ENCODE assay signal across 11 mouse cellular contexts in genomic region chr1:161040426-161040770, GRCm38 (mm10). TPM values are rescaled to one million over a fixed set of nuclear protein-coding genes. Genes with fewer than 3 reads are reported as not detected.
A peak's percentile ranks its signal among the peaks of the same experiment; 100 is the strongest.
DNase-seq lines count a peak whose midpoint lies in the region; ATAC-seq and TF ChIP-seq lines count a peak whose summit lies in the region.
"Had no signal": no experiment of that assay in that cellular context is flagged by ENCODE, and none has a peak within 500 bp of the region (broad histone marks: within the 10 kb centered on the region; RNA-seq: fewer than 3 reads in every experiment).

No protein-coding gene starts in this region.

- TF ChIP-seq CTCF in intestine, postnatal 0 days (IDR thresholded peaks at IDR 0.05; ENCODE audit: low read depth): no peak
- no peak for TF ChIP-seq CTCF in MEL (IDR thresholded peaks at IDR 0.05 in 2 of 3, conservative IDR thresholded peaks at IDR 0.05 in 1 of 3; ENCODE audit: control insufficient read depth in 1 of 3, insufficient read depth in 1 of 3, low read depth in 2 of 3, low read length in 3 of 3, poor library complexity in 1 of 3, severe bottlenecking in 1 of 3)

- ATAC-seq in intestine, embryonic 14.5 days (replicated peaks; ENCODE audit: low FRiP score, low TSS enrichment, low read depth): peak; percentile 9
- ATAC-seq in intestine, postnatal 0 days: no peak
- ATAC-seq in liver, embryonic 15.5 days (ENCODE audit: insufficient read depth): no peak
- no peak for ATAC-seq in frontal cortex, adult (ENCODE audit: low TSS enrichment)

- peaks cover 24% of the 10 kb centered on the region for H3K79me2 ChIP-seq in MEL (ENCODE audit: control insufficient read depth, insufficient read depth, low read length, poor library complexity)

- TF ChIP-seq POLR2A in MEL (IDR thresholded peaks at IDR 0.05; ENCODE audit: control insufficient read depth in 1 of 2, insufficient read depth in 1 of 2, low read depth in 1 of 2, low read length in 2 of 2, poor library complexity in 1 of 2): no peak

- intact Hi-C loops in gastrocnemius, postnatal 36 days (cut with DNase I): no loop called here

- no peak for TF ChIP-seq RAD21 in MEL (IDR thresholded peaks at IDR 0.05; ENCODE audit: low read depth, low read length)

- TF ChIP-seq EP300 in MEL (IDR thresholded peaks at IDR 0.05; ENCODE audit: low read depth in 1 of 2, low read length in 2 of 2): no peak

- peaks cover 50% of the 10 kb centered on the region for H3K36me3 ChIP-seq in intestine, embryonic 14.5 days (ENCODE audit: control insufficient read depth, insufficient read depth, low read length)
- peaks cover 25% of the 10 kb centered on the region for H3K36me3 ChIP-seq in intestine, postnatal 0 days (ENCODE audit: control insufficient read depth, insufficient read depth)
- peaks cover 2 to 27% of the 10 kb centered on the region in 2 experiments for H3K36me3 ChIP-seq in MEL (ENCODE audit: control insufficient read depth in 1 of 2, insufficient read depth in 2 of 2, low read length in 2 of 2)
- peaks cover 71% of the 10 kb centered on the region for H3K36me3 ChIP-seq in liver, embryonic 15.5 days (replicated peaks)

- no peak overlapping the region for H3K9ac ChIP-seq in intestine, embryonic 14.5 days (ENCODE audit: low read length)
- no peak overlapping the region for H3K9ac ChIP-seq in intestine, postnatal 0 days (ENCODE audit: low read depth, low read length)
- H3K9ac ChIP-seq in MEL (ENCODE audit: control insufficient read depth, low read depth, low read length, poor library complexity, severe bottlenecking): peak overlapping the region; percentile 7; the same call in 1 of the 2 replicates
- no peak overlapping the region for H3K9ac ChIP-seq in liver, embryonic 15.5 days

- H3K27ac ChIP-seq in intestine, embryonic 14.5 days (ENCODE audit: low read depth): peak overlapping the region; percentile 18; the same call in 1 of the 2 replicates
- H3K27ac ChIP-seq in intestine, postnatal 0 days (ENCODE audit: low read depth, low read length): no peak overlapping the region
- peak overlapping the region; percentile 67 for H3K27ac ChIP-seq in MEL (ENCODE audit: control insufficient read depth, low read depth, low read length)
- H3K27ac ChIP-seq in liver, embryonic 15.5 days (replicated peaks): peak overlapping the region; percentile 35

- no peak for DNase-seq in intestine, embryonic 14.5 days (ENCODE audit: low spot score)
- DNase-seq in MEL (ENCODE audit: low read depth, low spot score): peak; percentile 89
- DNase-seq in forelimb bud, embryonic 11.5 days (ENCODE audit: low read depth, low spot score): peak; percentile 29
- no peak for DNase-seq in T-cell, adult 2 months (ENCODE audit: low spot score)
- DNase-seq in gastrocnemius, postnatal 36 days: no peak
- DNase-seq: cerebellum, postnatal 25 days; gastrocnemius, postnatal 14 days; layer of hippocampus, postnatal 36 days had no signal

- no peak overlapping the region for H3K4me3 ChIP-seq in intestine, embryonic 14.5 days (ENCODE audit: low read depth, low read length)
- H3K4me3 ChIP-seq in intestine, postnatal 0 days (ENCODE audit: low read depth, low read length): no peak overlapping the region
- H3K4me3 ChIP-seq in MEL (ENCODE audit: control insufficient read depth in 1 of 2, insufficient read depth in 1 of 2, low read depth in 2 of 2, low read length in 2 of 2): no peak overlapping the region
- H3K4me3 ChIP-seq in liver, embryonic 15.5 days (replicated peaks): no peak overlapping the region

- H3K27me3 ChIP-seq in intestine, embryonic 14.5 days (replicated peaks; ENCODE audit: control insufficient read depth, insufficient read depth, low read length): no peaks in the 10 kb centered on the region
- no peaks in the 10 kb centered on the region for H3K27me3 ChIP-seq in intestine, postnatal 0 days (replicated peaks; ENCODE audit: control insufficient read depth, insufficient read depth, low read length)
- no peaks in the 10 kb centered on the region for H3K27me3 ChIP-seq in MEL (ENCODE audit: control insufficient read depth in 1 of 2, insufficient read depth in 2 of 2, low read length in 2 of 2)
- no peaks in the 10 kb centered on the region for H3K27me3 ChIP-seq in liver, embryonic 15.5 days

- no peak overlapping the region for H3K4me2 ChIP-seq in intestine, embryonic 14.5 days (ENCODE audit: low read length)
- H3K4me2 ChIP-seq in intestine, postnatal 0 days (replicated peaks; ENCODE audit: low read depth): no peak overlapping the region
- no peak overlapping the region for H3K4me2 ChIP-seq in liver, embryonic 15.5 days

- no peaks in the 10 kb centered on the region for H3K4me1 ChIP-seq in intestine, embryonic 14.5 days (replicated peaks; ENCODE audit: control insufficient read depth, insufficient read depth, low read length)
- no peaks in the 10 kb centered on the region for H3K4me1 ChIP-seq in intestine, postnatal 0 days (replicated peaks; ENCODE audit: control insufficient read depth, insufficient read depth, low read length)
- H3K4me1 ChIP-seq in MEL (ENCODE audit: control insufficient read depth in 1 of 2, insufficient read depth in 2 of 2, low read length in 2 of 2): 0 out of 4 replicates have a peak, but pooled peaks cover 0 to 2% of the 10 kb centered on the region in 2 experiments
- H3K4me1 ChIP-seq in liver, embryonic 15.5 days (replicated peaks): peaks cover 27% of the 10 kb centered on the region; the same call in 1 of the 2 replicates

- H3K9me3 ChIP-seq in intestine, embryonic 14.5 days (ENCODE audit: control insufficient read depth, low read length): no peaks in the 10 kb centered on the region
- H3K9me3 ChIP-seq in intestine, postnatal 0 days (ENCODE audit: control insufficient read depth): no peaks in the 10 kb centered on the region
- H3K9me3 ChIP-seq in MEL (replicated peaks; ENCODE audit: insufficient read depth, low read length): no peaks in the 10 kb centered on the region
- no peaks in the 10 kb centered on the region for H3K9me3 ChIP-seq in liver, embryonic 15.5 days (replicated peaks)

- WGBS in intestine, embryonic 14.5 days: 53% methylated on average over 1 of the region's 1 CpGs
- WGBS in intestine, postnatal 0 days: 45% methylated on average over 1 of the region's 1 CpGs
- WGBS in liver, embryonic 15.5 days (ENCODE audit: insufficient replicate concordance): 65% methylated on average over 1 of the region's 1 CpGs

TF ChIP-seq in MEL, 35 proteins besides CTCF, POLR2A, EP300 and RAD21:
- TF ChIP-seq RCOR1 (IDR thresholded peaks at IDR 0.05; ENCODE audit: low read depth, low read length) (no peak), BHLHE40 (IDR thresholded peaks at IDR 0.05; ENCODE audit: borderline replicate concordance, low read depth, low read length) (no peak), TCF12 (IDR thresholded peaks at IDR 0.05; ENCODE audit: low read depth, low read length) (no peak), SMC3 (IDR thresholded peaks at IDR 0.05; ENCODE audit: low read depth, low read length) (no peak), CHD1 (IDR thresholded peaks at IDR 0.05; ENCODE audit: low read depth, low read length) (no peak), TAL1 (IDR thresholded peaks at IDR 0.05; ENCODE audit: low read length) (no peak), KAT2A (conservative IDR thresholded peaks at IDR 0.05; ENCODE audit: low read depth, low read length) (no peak), NELFE (IDR thresholded peaks at IDR 0.05; ENCODE audit: low read depth, low read length) (no peak), UBTF (IDR thresholded peaks at IDR 0.05; ENCODE audit: borderline replicate concordance, insufficient read depth, low read depth, low read length) (no peak), GABPA (IDR thresholded peaks at IDR 0.05; ENCODE audit: low read depth, low read length) (no peak), USF2 (IDR thresholded peaks at IDR 0.05; ENCODE audit: borderline replicate concordance in 1 of 2, insufficient read depth in 1 of 2, low read depth in 1 of 2, low read length in 2 of 2) (no peak), MAZ (IDR thresholded peaks at IDR 0.05; ENCODE audit: low read depth, low read length) (no peak)
TF ChIP-seq in MEL: peak in this region for 0.

RNA-seq across cellular contexts. Expression of gene Zbtb37, which starts 5.7 kb away (rescaled TPM):
- 6.6 and 8.1 TPM in 2 replicates for polyA plus RNA-seq in intestine, embryonic 14.5 days (2014; fragmentation: Nextera tagmentation; extraction: Ambion mirVana)
- polyA plus RNA-seq in intestine, postnatal 0 days (2015; fragmentation: Nextera tagmentation; extraction: Ambion mirVana): 2.0 and 4.0 TPM in 2 replicates
- total RNA-seq in MEL (2012; rRNA removed): 5.2 and 5.7 TPM in 2 replicates
- polyA plus RNA-seq in MEL (2012; ENCODE audit: insufficient read depth in 1 of 2, insufficient read length in 2 of 2, low read depth in 1 of 2, low replicate concordance in 2 of 2, missing spikeins in 1 of 2): 1 to 10 TPM in 1 of 2 experiments, not detected in 1; 4.2 TPM
- polyA plus RNA-seq in liver, embryonic 15.5 days (2015; fragmentation: Nextera tagmentation; extraction: Ambion mirVana): 1.3 and 2.0 TPM in 2 replicates
- total RNA-seq in gastrocnemius, postnatal 36 days (2021): 1 to 10 TPM; 5.3 to 7.1 TPM

RNA-seq across cellular contexts. Expression of gene Dars2, which starts 30.1 kb away (rescaled TPM):
- polyA plus RNA-seq in intestine, embryonic 14.5 days (2014; fragmentation: Nextera tagmentation; extraction: Ambion mirVana): 44.0 and 44.8 TPM in 2 replicates
- polyA plus RNA-seq in intestine, postnatal 0 days (2015; fragmentation: Nextera tagmentation; extraction: Ambion mirVana): 14.7 and 15.3 TPM in 2 replicates
- total RNA-seq in MEL (2012; rRNA removed): 53.1 and 66.2 TPM in 2 replicates
- polyA plus RNA-seq in MEL (2012; ENCODE audit: insufficient read depth in 1 of 2, insufficient read length in 2 of 2, low read depth in 1 of 2, low replicate concordance in 2 of 2, missing spikeins in 1 of 2): 10 to 100 TPM in 1 of 2 experiments, not detected in 1; 83.6 TPM
- 29.9 and 30.5 TPM in 2 replicates for polyA plus RNA-seq in liver, embryonic 15.5 days (2015; fragmentation: Nextera tagmentation; extraction: Ambion mirVana)
- total RNA-seq in gastrocnemius, postnatal 36 days (2021): 10 to 100 TPM; 11.4 to 11.7 TPM

RNA-seq across cellular contexts. Expression of gene Cenpl, which starts 30.1 kb away (rescaled TPM):
- 28.9 and 29.5 TPM in 2 replicates for polyA plus RNA-seq in intestine, embryonic 14.5 days (2014; fragmentation: Nextera tagmentation; extraction: Ambion mirVana)
- polyA plus RNA-seq in intestine, postnatal 0 days (2015; fragmentation: Nextera tagmentation; extraction: Ambion mirVana): 10.0 and 11.0 TPM in 2 replicates
- 6.2 and 6.3 TPM in 2 replicates for total RNA-seq in MEL (2012; rRNA removed)
- polyA plus RNA-seq in MEL (2012; ENCODE audit: insufficient read depth in 1 of 2, insufficient read length in 2 of 2, low read depth in 1 of 2, low replicate concordance in 2 of 2, missing spikeins in 1 of 2): 10 to 100 TPM in 1 of 2 experiments, not detected in 1; 16.9 TPM
- polyA plus RNA-seq in liver, embryonic 15.5 days (2015; fragmentation: Nextera tagmentation; extraction: Ambion mirVana): 38.0 and 39.3 TPM in 2 replicates
- under 1 TPM; 0.52 to 0.64 TPM for total RNA-seq in gastrocnemius, postnatal 36 days (2021)

Comparison
In these comparisons a context has a peak if more than half of its experiments do, and no peak if none do; other contexts are left out.
1. DNase-seq: peak in MEL (single experiment) and forelimb bud, embryonic 11.5 days (single experiment); none in intestine, embryonic 14.5 days (single experiment), T-cell, adult 2 months (single experiment) and gastrocnemius, postnatal 36 days (0 of 2).